Mouse (Mus musculus): Measurements from ENCODE around the gene Cc2d2a. TPM values are rescaled to one million over a fixed set of nuclear protein-coding genes. Genes with fewer than 3 reads are reported as not detected.

The Cc2d2a gene
- polyA plus RNA-seq, 1 experiment from 2014 or later = 8.1 TPM

DNA sequence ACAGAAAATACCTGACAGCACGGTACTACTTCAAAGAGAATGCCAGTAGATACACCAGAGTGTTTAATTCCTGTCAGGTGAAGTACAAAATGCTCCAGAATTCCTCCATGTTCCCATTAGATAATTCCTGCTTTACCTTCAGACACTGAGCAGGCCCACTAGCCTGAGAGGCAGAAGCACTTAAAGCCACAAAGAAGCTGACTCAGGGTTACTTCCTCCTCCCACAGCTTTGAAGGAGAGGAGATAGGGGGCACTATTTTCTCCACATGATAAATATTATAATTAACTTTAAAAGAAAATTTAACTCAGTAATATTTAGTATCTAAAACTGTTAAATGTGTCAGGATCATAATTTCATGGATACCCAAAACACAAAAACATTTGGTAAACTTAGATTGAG is 82.0 kb downstream of the Cc2d2a start:
- no peak for ATAC-seq (ENCODE audit: insufficient number of reproducible peaks, low FRiP score, low TSS enrichment, low read depth)
- H3K4me2 ChIP-seq = no peak overlapping the region

GRCm38 (mm10) chr5:43745156-43745555 is 83.0 kb downstream of the Cc2d2a start:
- no peak overlapping the region for H3K9ac ChIP-seq
- peaks cover 26% of the 10 kb centered on the region for H3K36me3 ChIP-seq
- H3K4me3 ChIP-seq = no peak overlapping the region
- WGBS = 57% methylated on average over 5 of the region's 5 CpGs
- H3K27me3 ChIP-seq = no peaks in the 10 kb centered on the region
- no peak overlapping the region for H3K27ac ChIP-seq
- no peaks in the 10 kb centered on the region for H3K4me1 ChIP-seq
- H3K9me3 ChIP-seq = no peaks in the 10 kb centered on the region
- no peak for ATAC-seq (ENCODE audit: insufficient number of reproducible peaks, low FRiP score, low TSS enrichment, low read depth)
- no peak overlapping the region for H3K4me2 ChIP-seq

More for the DNA sequence above, 82.0 kb downstream of the Cc2d2a start:
- H3K9me3 ChIP-seq = no peaks in the 10 kb centered on the region
- H3K4me3 ChIP-seq = no peak overlapping the region
- H3K9ac ChIP-seq = no peak overlapping the region
- H3K27me3 ChIP-seq = no peaks in the 10 kb centered on the region
- no peak overlapping the region for H3K27ac ChIP-seq
- WGBS = 92% methylated on average over 1 of the region's 1 CpGs
- no peaks in the 10 kb centered on the region for H3K4me1 ChIP-seq
- peaks cover 23% of the 10 kb centered on the region for H3K36me3 ChIP-seq

DNA sequence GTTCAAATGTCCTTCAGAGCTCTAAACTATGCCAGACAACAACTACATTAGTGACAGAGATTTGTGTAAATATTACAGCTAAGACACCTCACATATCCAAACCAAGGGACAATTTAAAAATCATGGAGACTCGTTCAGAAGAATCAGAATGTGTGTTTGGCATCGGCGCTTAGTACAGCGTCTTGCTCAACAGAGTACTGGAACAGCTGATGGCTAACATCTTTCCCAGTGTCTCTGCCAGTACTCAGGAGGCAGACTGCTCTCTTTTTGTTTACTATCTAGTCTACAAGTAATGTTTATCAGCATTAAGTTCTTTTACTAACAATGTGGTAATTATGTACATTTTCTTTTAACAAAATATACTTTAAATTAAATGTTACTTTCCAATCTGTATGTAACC is 85.9 kb downstream of the Cc2d2a start:
- Histone ChIP-seq H3K4me2 (no peak overlapping the region), H3K9ac (no peak overlapping the region), H3K4me3 (no peak overlapping the region), H3K27ac (no peak overlapping the region), H3K4me1 (no peaks in the 10 kb centered on the region), H3K36me3 (peaks cover 14% of the 10 kb centered on the region; the same call in 1 of the 2 replicates), H3K27me3 (no peaks in the 10 kb centered on the region), H3K9me3 (no peaks in the 10 kb centered on the region)
- ATAC-seq (ENCODE audit: insufficient number of reproducible peaks, low FRiP score, low TSS enrichment, low read depth) = no peak
- 92% methylated on average over 4 of the region's 4 CpGs for WGBS

- Histone ChIP-seq H3K27me3 (no peaks in the 10 kb centered on the region), H3K9ac (no peak overlapping the region), H3K4me1 (no peaks in the 10 kb centered on the region), H3K4me2 (no peak overlapping the region), H3K9me3 (no peaks in the 10 kb centered on the region), H3K27ac (no peak overlapping the region), H3K36me3 (peaks cover 13% of the 10 kb centered on the region; the same call in 1 of the 2 replicates), H3K4me3 (no peak overlapping the region)
- WGBS = 79% methylated on average over 3 of the region's 3 CpGs
- no peak for ATAC-seq (ENCODE audit: insufficient number of reproducible peaks, low FRiP score, low TSS enrichment, low read depth)
Measured at GRCm38 (mm10) chr5:43749092-43749491, 86.9 kb downstream of the Cc2d2a start.

- WGBS = 79% methylated on average over 3 of the region's 3 CpGs
- Histone ChIP-seq H3K27me3 (no peaks in the 10 kb centered on the region), H3K36me3 (peaks cover 27% of the 10 kb centered on the region), H3K4me1 (no peaks in the 10 kb centered on the region), H3K9me3 (no peaks in the 10 kb centered on the region), H3K4me2 (no peak overlapping the region), H3K4me3 (no peak overlapping the region), H3K27ac (no peak overlapping the region), H3K9ac (no peak overlapping the region)
- ATAC-seq (ENCODE audit: insufficient number of reproducible peaks, low FRiP score, low TSS enrichment, low read depth) = no peak
Measured at GRCm38 (mm10) chr5:43770618-43771354, 108.6 kb downstream of the Cc2d2a start.

- peaks cover 25% of the 10 kb centered on the region for H3K36me3 ChIP-seq
- no peaks in the 10 kb centered on the region for H3K9me3 ChIP-seq
- H3K9ac ChIP-seq = no peak overlapping the region
- H3K4me2 ChIP-seq = no peak overlapping the region
- H3K27ac ChIP-seq = no peak overlapping the region
- H3K27me3 ChIP-seq = no peaks in the 10 kb centered on the region
- H3K4me1 ChIP-seq = no peaks in the 10 kb centered on the region
- no peak for ATAC-seq (ENCODE audit: insufficient number of reproducible peaks, low FRiP score, low TSS enrichment, low read depth)
- WGBS = 80% methylated on average over 3 of the region's 3 CpGs
- no peak overlapping the region for H3K4me3 ChIP-seq
Measured at GRCm38 (mm10) chr5:43771555-43771954, 109.4 kb downstream of the Cc2d2a start.

- no peak for ATAC-seq (ENCODE audit: insufficient number of reproducible peaks, low FRiP score, low TSS enrichment, low read depth)
- Histone ChIP-seq H3K4me3 (no peak overlapping the region), H3K9ac (no peak overlapping the region), H3K27me3 (no peaks in the 10 kb centered on the region), H3K27ac (no peak overlapping the region), H3K9me3 (no peaks in the 10 kb centered on the region), H3K4me2 (no peak overlapping the region), H3K4me1 (peaks cover 8% of the 10 kb centered on the region), H3K36me3 (no peaks in the 10 kb centered on the region)
Measured at GRCm38 (mm10) chr5:43776407-43776806, 114.3 kb downstream of the Cc2d2a start.

GRCm38 (mm10) chr5:43776993-43777392 is 114.8 kb downstream of the Cc2d2a start:
- no peaks in the 10 kb centered on the region for H3K9me3 ChIP-seq
- peaks cover 8% of the 10 kb centered on the region for H3K4me1 ChIP-seq
- ATAC-seq (ENCODE audit: insufficient number of reproducible peaks, low FRiP score, low TSS enrichment, low read depth) = no peak
- no peak overlapping the region for H3K4me2 ChIP-seq
- no peak overlapping the region for H3K9ac ChIP-seq
- no peak overlapping the region for H3K27ac ChIP-seq
- WGBS = 64% methylated on average over 1 of the region's 1 CpGs
- H3K4me3 ChIP-seq = no peak overlapping the region
- H3K27me3 ChIP-seq = no peaks in the 10 kb centered on the region
- no peaks in the 10 kb centered on the region for H3K36me3 ChIP-seq

- no peak overlapping the region for H3K4me3 ChIP-seq
- no peaks in the 10 kb centered on the region for H3K27me3 ChIP-seq
- peaks cover 13% of the 10 kb centered on the region for H3K4me1 ChIP-seq
- no peaks in the 10 kb centered on the region for H3K9me3 ChIP-seq
- H3K9ac ChIP-seq = no peak overlapping the region
- WGBS = 95% methylated on average over 3 of the region's 3 CpGs
- ATAC-seq (ENCODE audit: insufficient number of reproducible peaks, low FRiP score, low TSS enrichment, low read depth) = no peak
- no peaks in the 10 kb centered on the region for H3K36me3 ChIP-seq
- no peak overlapping the region for H3K4me2 ChIP-seq
- H3K27ac ChIP-seq = no peak overlapping the region
Measured at GRCm38 (mm10) chr5:43778583-43778982, 116.4 kb downstream of the Cc2d2a start.

DNA sequence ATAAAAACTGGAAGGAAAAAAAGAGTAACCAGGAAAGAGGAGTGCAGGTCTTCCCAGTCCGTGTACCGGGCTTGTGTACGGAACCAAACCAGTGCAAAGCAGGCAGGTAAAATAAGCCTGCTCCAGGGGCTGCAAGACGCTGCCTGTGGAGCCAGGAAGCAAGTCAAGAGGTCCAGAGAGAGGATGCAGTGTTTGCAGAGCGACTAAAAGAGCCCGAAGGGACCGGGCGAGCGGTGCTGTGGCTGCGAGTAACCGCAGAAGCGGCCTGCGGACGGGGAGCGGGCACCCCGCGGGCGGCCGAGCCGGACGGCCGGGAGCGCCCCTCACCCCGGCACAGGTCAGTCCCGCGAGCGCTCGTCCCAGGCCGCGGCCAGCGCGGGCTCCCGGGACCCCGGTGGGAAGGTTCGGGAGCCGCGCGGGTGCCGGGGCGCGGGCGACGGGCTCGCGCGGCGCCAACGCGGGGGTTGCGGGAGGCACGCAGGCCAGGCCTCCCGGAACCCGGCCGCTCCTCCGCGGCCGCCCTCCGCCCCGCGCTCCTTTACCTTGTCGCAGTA is 119.4 kb downstream of the Cc2d2a start:
- under 1% methylated on average over 45 of the region's 61 CpGs for WGBS
- Histone ChIP-seq H3K9ac (peak overlapping the region; percentile 91), H3K9me3 (no peaks in the 10 kb centered on the region), H3K27me3 (no peaks in the 10 kb centered on the region), H3K36me3 (no peaks in the 10 kb centered on the region), H3K4me1 (peaks cover 13% of the 10 kb centered on the region), H3K4me2 (peak overlapping the region; percentile 47), H3K27ac (peak overlapping the region; percentile 96), H3K4me3 (peak overlapping the region; percentile 89)
- peak; percentile 66 for ATAC-seq (ENCODE audit: insufficient number of reproducible peaks, low FRiP score, low TSS enrichment, low read depth)

GRCm38 (mm10) chr5:43781977-43782930 is 120.1 kb downstream of the Cc2d2a start:
- Histone ChIP-seq H3K4me2 (peak overlapping the region; percentile 79), H3K27me3 (no peaks in the 10 kb centered on the region), H3K27ac (peak overlapping the region; percentile 96), H3K4me1 (peaks cover 13% of the 10 kb centered on the region), H3K4me3 (peak overlapping the region; percentile 89), H3K9me3 (no peaks in the 10 kb centered on the region), H3K36me3 (no peaks in the 10 kb centered on the region), H3K9ac (peak overlapping the region; percentile 91)
- 4% methylated on average over 54 of the region's 82 CpGs for WGBS
- ATAC-seq (ENCODE audit: insufficient number of reproducible peaks, low FRiP score, low TSS enrichment, low read depth) = peak; percentile 86

- H3K9me3 ChIP-seq = no peaks in the 10 kb centered on the region
- H3K27me3 ChIP-seq = no peaks in the 10 kb centered on the region
- 80% methylated on average over 2 of the region's 2 CpGs for WGBS
- H3K4me2 ChIP-seq = no peak overlapping the region
- peaks cover 13% of the 10 kb centered on the region for H3K4me1 ChIP-seq
- no peak overlapping the region for H3K9ac ChIP-seq
- no peak overlapping the region for H3K27ac ChIP-seq
- H3K36me3 ChIP-seq = no peaks in the 10 kb centered on the region
- no peak overlapping the region for H3K4me3 ChIP-seq
- ATAC-seq (ENCODE audit: insufficient number of reproducible peaks, low FRiP score, low TSS enrichment, low read depth) = no peak
Measured at GRCm38 (mm10) chr5:43783996-43784395, 121.8 kb downstream of the Cc2d2a start.
